Mouse (Mus musculus): ENCODE data around the gene Cdipt. TPM values are rescaled to one million over a fixed set of nuclear protein-coding genes. Genes with fewer than 3 reads are reported as not detected.

Gene Cdipt
- total RNA-seq, 2 experiments from 2014 or later, result 29.3 to 41.0 TPM

DNA sequence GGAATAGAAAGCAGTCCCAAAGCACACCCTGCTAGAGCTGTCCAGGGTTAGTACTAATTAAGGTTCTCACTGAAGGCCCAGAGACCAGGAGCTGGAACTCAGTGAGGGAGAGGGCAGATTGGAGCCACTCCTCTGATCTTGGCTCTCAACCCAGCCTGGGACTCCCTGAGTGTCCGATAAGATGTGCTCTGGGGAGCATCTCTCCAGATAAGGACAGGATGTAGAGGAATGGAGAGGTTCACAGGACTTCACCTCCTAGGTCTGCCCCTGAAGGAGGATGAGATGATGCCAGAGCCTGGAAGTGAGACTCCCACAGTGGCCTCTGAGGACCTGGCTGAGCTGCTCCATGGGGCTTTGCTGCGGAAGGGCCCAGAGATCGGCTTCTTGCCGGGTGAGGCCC lies 24.0 kb upstream of the Cdipt start:
- intact Hi-C loops (cut with DNase I), result no loop called here
- no peak for DNase-seq
- H3K27ac ChIP-seq, result no peak overlapping the region
- no peak for TF ChIP-seq CTCF (IDR thresholded peaks at IDR 0.05)
- H3K4me3 ChIP-seq, result no peak overlapping the region

DNA sequence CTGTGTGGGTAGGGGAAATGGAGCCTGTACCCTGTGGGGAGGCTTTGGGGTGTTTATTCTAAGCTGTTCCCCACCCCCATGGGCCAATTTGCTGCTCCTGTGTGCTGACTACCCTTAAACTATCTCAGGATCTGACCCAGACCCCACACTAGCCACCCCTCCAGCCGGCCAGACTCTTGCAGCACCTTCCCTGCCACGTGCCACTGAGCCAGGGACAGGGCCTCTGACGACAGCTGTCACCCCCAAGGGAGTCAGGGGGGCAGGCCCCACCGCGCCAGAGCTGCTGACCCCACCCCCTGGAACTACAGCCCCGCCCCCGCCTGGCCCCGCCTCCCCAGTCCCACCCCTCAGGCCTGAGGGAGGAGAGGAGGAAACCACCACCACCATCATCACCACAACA lies 23.1 kb upstream of the Cdipt start:
- Histone ChIP-seq H3K27ac (no peak overlapping the region), H3K4me3 (no peak overlapping the region)
- intact Hi-C loops (cut with DNase I), result no loop called here
- no peak for TF ChIP-seq CTCF (IDR thresholded peaks at IDR 0.05)
- DNase-seq, result no peak

DNA sequence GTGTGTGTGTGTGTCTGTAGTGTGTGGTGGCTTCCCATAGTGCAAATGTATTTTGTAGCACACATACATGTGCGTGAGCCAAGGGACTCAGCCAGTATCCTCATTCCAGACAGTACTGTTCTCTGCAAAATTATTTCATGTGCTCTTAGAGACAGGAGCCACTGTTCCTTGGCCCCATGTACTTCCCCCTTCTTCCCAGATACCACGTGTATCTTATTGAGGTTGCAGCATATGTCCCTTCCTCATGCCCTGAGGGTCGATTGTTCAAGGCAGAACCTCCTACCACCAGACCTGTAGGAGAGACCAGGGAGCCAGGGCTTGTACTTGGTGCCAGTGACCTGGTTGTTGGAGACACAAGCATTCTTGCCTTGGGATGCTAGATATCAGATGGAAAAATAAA lies 20.6 kb upstream of the Cdipt start:
- intact Hi-C loops (cut with DNase I), result no loop called here
- DNase-seq, result peak; percentile 2
- Histone ChIP-seq H3K27ac (no peak overlapping the region), H3K4me3 (no peak overlapping the region)
- TF ChIP-seq CTCF (IDR thresholded peaks at IDR 0.05), result no peak

DNA sequence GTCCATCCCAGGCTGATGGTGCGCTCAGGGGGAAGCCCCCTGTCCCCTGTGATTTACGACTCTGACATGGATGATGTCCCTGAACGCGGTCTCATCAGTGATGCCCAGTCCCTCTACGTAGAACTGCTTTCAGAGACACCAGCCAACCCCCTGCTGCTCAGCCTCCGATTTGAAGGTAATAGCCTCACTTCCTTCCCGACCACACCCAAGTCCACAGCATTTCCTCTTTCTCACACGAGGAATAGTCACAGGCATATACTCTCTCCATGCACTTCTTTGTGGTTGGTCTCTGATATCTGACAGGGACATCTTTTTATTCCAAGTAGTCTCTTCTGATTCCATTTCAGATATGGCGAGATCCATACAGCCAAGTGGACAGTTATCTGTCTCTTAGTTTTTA lies 15.9 kb upstream of the Cdipt start:
- H3K27ac ChIP-seq, result no peak overlapping the region
- TF ChIP-seq CTCF (IDR thresholded peaks at IDR 0.05), result no peak
- no peak overlapping the region for H3K4me3 ChIP-seq
- peak; percentile 10 for DNase-seq
- intact Hi-C loops (cut with DNase I), result no loop called here

- intact Hi-C loops (cut with DNase I), result no loop called here
- no peak overlapping the region for H3K27ac ChIP-seq
- H3K4me3 ChIP-seq, result no peak overlapping the region
- DNase-seq, result peak; percentile 5
- no peak for TF ChIP-seq CTCF (IDR thresholded peaks at IDR 0.05)
Measured at GRCm38 (mm10) chr7:126961095-126961494, 14.6 kb upstream of the Cdipt start.

- no peak for DNase-seq
- no peak for TF ChIP-seq CTCF (IDR thresholded peaks at IDR 0.05)
- Histone ChIP-seq H3K27ac (no peak overlapping the region), H3K4me3 (no peak overlapping the region)
- intact Hi-C loops (cut with DNase I), result no loop called here
Measured at GRCm38 (mm10) chr7:126961965-126962364, 13.7 kb upstream of the Cdipt start.

DNA sequence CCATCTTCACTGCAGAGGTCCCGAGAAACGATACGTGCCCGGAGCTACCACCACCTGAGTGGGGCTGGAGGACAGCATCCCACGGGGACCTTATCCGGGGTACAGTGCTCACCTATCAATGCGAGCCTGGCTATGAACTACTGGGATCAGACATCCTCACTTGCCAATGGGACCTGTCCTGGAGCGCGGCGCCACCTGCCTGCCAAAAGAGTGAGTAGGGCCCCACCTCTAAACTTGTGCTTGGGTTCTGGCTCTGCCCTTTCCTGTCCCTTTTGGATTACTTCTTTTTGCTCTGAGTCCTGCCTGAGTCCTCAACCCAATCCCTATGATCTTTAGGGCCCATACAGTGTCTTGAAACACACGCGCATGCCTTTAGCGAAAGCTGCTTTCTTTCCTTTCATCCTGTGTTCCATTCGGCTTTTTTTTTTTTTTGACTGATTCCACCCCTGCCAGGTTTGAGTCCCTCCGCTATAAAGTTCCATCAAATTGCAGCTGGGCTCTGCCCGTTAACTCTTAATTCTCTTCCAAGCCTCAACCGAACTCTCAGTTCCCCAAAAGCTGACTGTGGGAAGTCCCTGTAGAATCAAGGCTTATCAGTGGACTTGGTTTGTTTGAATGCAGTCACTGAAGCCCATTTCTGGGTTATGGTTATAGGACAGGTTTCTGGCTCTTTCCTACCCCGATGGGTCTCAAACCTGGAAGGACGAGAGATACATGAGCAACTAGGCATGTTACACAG lies 12.0 kb upstream of the Cdipt start:
- intact Hi-C loops (cut with DNase I), result loop anchor here (1.0 kb wide), 1 partner anchor 142 kb away; no protein-coding TSS in a partner anchor
- peak; percentile 57 for DNase-seq
- no peak overlapping the region for H3K27ac ChIP-seq
- H3K4me3 ChIP-seq, result no peak overlapping the region
- TF ChIP-seq CTCF (IDR thresholded peaks at IDR 0.05), result peak; percentile 65

GRCm38 (mm10) chr7:126965568-126965967 lies 10.1 kb upstream of the Cdipt start:
- H3K4me3 ChIP-seq, result no peak overlapping the region
- intact Hi-C loops (cut with DNase I), result no loop called here
- H3K27ac ChIP-seq, result no peak overlapping the region
- DNase-seq, result no peak
- TF ChIP-seq CTCF (IDR thresholded peaks at IDR 0.05), result no peak

GRCm38 (mm10) chr7:126967361-126967760 lies 8.4 kb upstream of the Cdipt start:
- H3K4me3 ChIP-seq, result no peak overlapping the region
- intact Hi-C loops (cut with DNase I), result no loop called here
- TF ChIP-seq CTCF (IDR thresholded peaks at IDR 0.05), result no peak
- DNase-seq, result no peak
- no peak overlapping the region for H3K27ac ChIP-seq

GRCm38 (mm10) chr7:126975493-126975892 lies 221 bp upstream of the Cdipt start:
- DNase-seq, result peak; percentile 52
- Histone ChIP-seq H3K4me3 (peak overlapping the region; percentile 86), H3K27ac (peak overlapping the region; percentile 100)
- no peak for TF ChIP-seq CTCF (IDR thresholded peaks at IDR 0.05)
- intact Hi-C loops (cut with DNase I), result no loop called here

GRCm38 (mm10) chr7:126975950-126976866 lies 494 bp downstream of the Cdipt start, which contains the start of gene Cdiptos:
Cdiptos (minus strand) TSS chr7:126976098.
- peak; percentile 99 for TF ChIP-seq CTCF (IDR thresholded peaks at IDR 0.05)
- Histone ChIP-seq H3K27ac (peak within 1 kb of the TSS; percentile 100), H3K4me3 (peak within 1 kb of the TSS; percentile 86)
- intact Hi-C loops (cut with DNase I), result loop anchor here (2.0 kb wide), 1 partner anchor 41 kb away; the partner anchor contains the start of genes Pagr1a and Pagr1b
- peak; percentile 97 for DNase-seq

DNA sequence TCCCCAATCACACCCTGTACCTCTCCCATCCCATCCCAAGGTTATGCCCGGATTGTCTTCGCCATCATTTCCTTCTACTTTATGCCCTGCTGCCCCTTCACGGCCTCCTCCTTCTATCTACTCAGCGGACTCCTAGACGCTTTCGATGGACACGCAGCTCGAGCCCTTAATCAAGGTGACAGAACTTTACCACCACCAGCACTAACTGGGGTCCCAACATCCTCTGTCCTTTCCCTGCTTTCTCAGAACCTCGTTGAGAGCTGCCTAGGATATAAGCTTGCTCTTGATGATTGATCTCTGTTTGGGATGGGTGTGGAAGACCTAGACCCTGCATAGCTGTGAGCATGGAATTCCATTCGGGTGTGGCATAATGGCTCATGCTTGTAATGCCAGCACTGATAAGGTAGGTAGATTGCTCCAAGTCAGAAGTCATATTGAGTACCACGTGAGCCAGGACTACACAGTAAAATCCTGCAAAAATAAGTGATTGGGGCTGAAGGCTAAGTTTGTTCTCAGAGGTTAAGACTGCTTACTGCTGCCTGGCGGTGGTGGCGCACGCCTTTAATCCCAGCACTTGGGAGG lies 1.3 kb downstream of the Cdipt start:
- Histone ChIP-seq H3K27ac (peak overlapping the region; percentile 100), H3K4me3 (peak overlapping the region; percentile 86)
- no peak for TF ChIP-seq CTCF (IDR thresholded peaks at IDR 0.05)
- intact Hi-C loops (cut with DNase I), result loop anchor here (2.0 kb wide), 1 partner anchor 40 kb away; the partner anchor contains the start of genes Pagr1a and Pagr1b
- DNase-seq, result peak; percentile 9

Measured in gastrocnemius, adult 2 months (tissue).